Mouse (Mus musculus) CD4-positive, CD25-positive, alpha-beta regulatory T cell, adult 4 months (primary cell): ENCODE results near the gene 5031410I06Rik. TPM values are rescaled to one million over a fixed set of nuclear protein-coding genes. Genes with fewer than 3 reads are reported as not detected.
"Not testable (repeated sequence)": the region's sequence is repeated elsewhere in the genome, so short reads cannot be mapped to it uniquely, and the experiment has no call there.

ENCODE experiments used
- ATAC-seq: one replicate; pipeline ENCODE4 v1.8.0; 2017
- polyA plus RNA-seq, 2 experiments: library from polyadenylated mRNA; unstranded; fragments of 100-300 nt; shearing (Covaris generic); gene quantifications; one replicate each; pipeline ENCODE4 v1.2.1; 2017

The 5031410I06Rik gene
- not detected for polyA plus RNA-seq

- not testable (repeated sequence) for ATAC-seq
Observed at GRCm38 (mm10) chr5:26105262-26105661, at the start of gene 5031410I06Rik. 5031410I06Rik (minus strand) TSS chr5:26105362.

- no peak for ATAC-seq
Observed at GRCm38 (mm10) chr5:26142891-26143290, 37.7 kb upstream of the 5031410I06Rik start.

DNA sequence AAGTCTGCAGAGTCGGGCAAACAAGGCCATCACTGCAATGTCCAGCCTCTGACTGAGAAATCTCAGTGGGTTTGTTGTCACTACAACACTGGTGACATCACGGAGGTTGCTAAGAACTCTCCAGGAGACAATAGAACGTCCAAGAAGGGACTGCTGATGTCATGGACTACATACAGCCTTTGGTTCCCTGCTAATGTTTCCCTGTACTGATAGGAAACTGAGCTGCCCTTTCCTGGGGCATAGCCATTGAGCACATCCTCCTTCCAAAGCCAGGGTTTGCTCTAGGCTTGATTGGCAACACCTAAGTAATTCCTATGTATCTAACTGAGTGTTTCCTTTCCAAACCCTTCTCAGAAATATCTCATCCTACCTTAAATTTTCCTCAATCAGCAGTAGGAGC is 16.2 kb upstream of the 5031410I06Rik start, which contains the start of gene Gm10220:
TSS of gene Gm10220 (minus strand) at position 101 of the 400 bp plus-strand sequence.
- ATAC-seq, result not testable (repeated sequence)

GRCm38 (mm10) chr5:26089191-26089590 is 16.0 kb downstream of the 5031410I06Rik start, which contains the start of gene Gm10471:
Gm10471 (minus strand) TSS chr5:26089291.
- ATAC-seq, result not testable (repeated sequence)

DNA sequence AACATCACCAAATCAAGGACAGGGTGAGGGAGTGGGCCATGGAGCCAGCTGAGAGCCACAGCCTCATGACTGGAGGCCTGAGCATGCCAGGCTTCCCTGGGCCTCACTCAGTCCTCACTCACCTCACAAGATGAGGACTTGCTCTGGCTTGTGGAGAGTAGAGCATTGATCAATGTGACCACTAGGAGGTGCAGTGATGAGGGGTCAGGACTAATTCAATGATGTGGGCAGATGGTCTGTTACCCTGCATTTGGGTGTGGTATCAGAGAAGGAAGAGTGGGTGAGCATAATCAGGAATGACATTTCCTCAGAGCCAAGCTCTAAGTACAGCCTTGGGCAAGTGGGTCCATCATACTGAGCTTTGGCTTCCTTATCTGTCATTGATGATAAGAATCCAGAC is 26.1 kb downstream of the 5031410I06Rik start:
- not testable (repeated sequence) for ATAC-seq

DNA sequence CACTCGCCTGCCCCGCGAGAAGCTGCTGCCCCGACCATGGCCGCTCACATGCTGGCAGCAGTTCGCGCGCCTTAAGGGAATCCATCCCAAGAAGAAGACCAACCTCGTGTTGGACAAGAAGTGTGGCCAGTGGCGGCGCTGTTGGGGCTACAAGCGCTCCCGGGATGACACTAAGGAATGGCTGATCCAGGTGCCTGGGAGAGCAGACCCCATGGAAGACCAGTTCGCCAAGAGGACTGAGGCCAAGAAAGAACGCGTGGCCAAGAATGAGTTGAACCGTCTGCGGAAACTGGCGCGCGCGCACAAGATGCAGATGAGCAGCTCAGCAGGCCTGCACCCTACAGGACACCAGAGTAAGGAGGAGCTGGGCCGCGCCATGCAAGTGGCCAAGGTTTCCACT is 34.4 kb downstream of the 5031410I06Rik start:
- ATAC-seq, result no peak

- ATAC-seq, result not testable (repeated sequence)
Observed at GRCm38 (mm10) chr5:26058481-26058880, 46.7 kb downstream of the 5031410I06Rik start, which contains the start of gene Gm7347. Gm7347 (minus strand) TSS chr5:26058581.

Other genes starting within 250 kb of the 5031410I06Rik start
- not detected for gene Gm21663, start 163.0 kb downstream of the 5031410I06Rik start, polyA plus RNA-seq
- gene Gm21671, start 150.9 kb downstream of the 5031410I06Rik start, polyA plus RNA-seq, result not detected
- gene Gm21680, start 132.7 kb downstream of the 5031410I06Rik start, polyA plus RNA-seq, result not detected
- gene Gm21698, start 116.7 kb downstream of the 5031410I06Rik start, polyA plus RNA-seq, result not detected
- not detected for gene Gm1979, start 100.6 kb downstream of the 5031410I06Rik start, polyA plus RNA-seq
- gene Gm5862, start 82.4 kb downstream of the 5031410I06Rik start, polyA plus RNA-seq, result not detected
- not detected for gene Speer4a, start 65.8 kb downstream of the 5031410I06Rik start, polyA plus RNA-seq
- not detected for gene Gm7347, start 46.8 kb downstream of the 5031410I06Rik start, polyA plus RNA-seq
- not detected for gene Gm10471, start 16.1 kb downstream of the 5031410I06Rik start, polyA plus RNA-seq
- not detected for gene Gm10220, start 16.1 kb upstream of the 5031410I06Rik start, polyA plus RNA-seq
- not detected for gene Gm7361, start 152.3 kb upstream of the 5031410I06Rik start, polyA plus RNA-seq